Mouse (Mus musculus) erythroblast, embryonic 14.5 days (primary cell): ENCODE measurements around the gene Rbms3.

Experiments
- GATA1 ChIP-seq: IDR thresholded peaks from 2 replicates; pipeline ENCODE4 v1.6.1; 2012; ENCODE audit warnings: low read length, inconsistent platforms, mixed read lengths
- TAL1 ChIP-seq: IDR thresholded peaks from 3 replicates; pipeline ENCODE4 v1.6.1; 2012; ENCODE audit warnings: low read length, inconsistent platforms, mixed read lengths

GRCm38 (mm10) chr9:116633075-116633474 is 996.6 kb downstream of the Rbms3 start:
- TF ChIP-seq GATA1 (no peak), TAL1 (no peak)
